Mouse (Mus musculus): ENCODE results near the gene Gm44973. TPM values are rescaled to one million over a fixed set of nuclear protein-coding genes. Genes with fewer than 3 reads are reported as not detected.
"Not testable (repeated sequence)": the region's sequence is repeated elsewhere in the genome, so short reads cannot be mapped to it uniquely, and the experiment has no call there.

Gm44973 gene
- polyA plus RNA-seq, 1 experiment from 2014 or later: 2.6 TPM

DNA sequence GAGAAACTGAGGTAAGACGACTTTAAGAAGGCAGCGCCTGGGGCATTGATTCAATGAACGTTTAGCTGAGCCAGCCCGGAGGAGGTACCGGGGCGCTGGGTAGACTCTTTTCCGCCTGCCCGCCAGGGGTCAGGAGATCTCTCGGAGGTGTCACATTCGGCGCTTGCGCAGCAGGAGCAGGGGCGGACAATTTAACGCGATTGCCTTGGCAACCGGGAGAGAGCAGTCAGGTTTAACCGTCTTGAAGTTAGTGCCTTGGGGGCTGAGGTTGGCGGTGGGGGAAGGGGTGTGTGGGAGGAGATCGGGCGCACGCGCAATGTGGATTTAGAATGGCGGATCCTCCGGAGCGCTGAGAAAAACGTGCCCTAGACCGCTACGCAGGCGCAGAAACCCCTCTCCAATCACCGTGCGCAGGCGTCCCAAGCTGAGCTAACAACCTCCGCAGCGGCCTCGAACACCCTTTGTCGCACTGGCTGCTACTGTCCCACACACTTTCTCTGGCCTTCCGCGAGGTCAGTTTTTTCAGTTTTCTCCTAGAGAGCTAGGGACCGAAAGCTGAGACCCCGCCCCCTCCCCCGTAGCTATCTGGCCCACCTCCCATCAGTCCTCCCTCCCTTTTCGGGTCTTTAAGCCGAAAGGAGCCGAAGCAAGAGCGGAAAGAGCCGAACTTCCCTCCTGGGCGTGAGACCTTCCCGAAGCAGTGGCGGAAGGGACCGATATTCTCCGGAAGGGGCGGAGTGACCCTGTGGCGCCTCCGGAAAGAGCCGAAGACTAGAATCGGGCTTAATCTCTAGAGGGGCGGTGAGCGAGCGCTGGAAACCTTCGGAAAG, 45.9 kb downstream of the Gm44973 start:
- Histone ChIP-seq H3K4me2 (ENCODE audit: low read depth, low read length) (peak overlapping the region; percentile 72), H3K4me1 (ENCODE audit: control insufficient read depth, insufficient read depth, low read length) (peaks cover 37% of the 10 kb centered on the region), H3K9me3 (ENCODE audit: control insufficient read depth, low read length) (no peaks in the 10 kb centered on the region), H3K36me3 (ENCODE audit: control insufficient read depth, insufficient read depth, low read length) (peaks cover 6% of the 10 kb centered on the region; the same call in 1 of the 2 replicates), H3K27ac (ENCODE audit: low read depth, low read length) (peak overlapping the region; percentile 97), H3K9ac (replicated peaks; ENCODE audit: low read depth, low read length) (peak overlapping the region; percentile 80), H3K4me3 (ENCODE audit: low read depth, low read length) (peak overlapping the region; percentile 68), H3K27me3 (ENCODE audit: control insufficient read depth, insufficient read depth, low read length) (peaks cover 10% of the 10 kb centered on the region; the same call in 1 of the 2 replicates)
- WGBS: under 1% methylated on average over 60 of the region's 60 CpGs
- ATAC-seq (ENCODE audit: low read depth): peak; percentile 88

DNA sequence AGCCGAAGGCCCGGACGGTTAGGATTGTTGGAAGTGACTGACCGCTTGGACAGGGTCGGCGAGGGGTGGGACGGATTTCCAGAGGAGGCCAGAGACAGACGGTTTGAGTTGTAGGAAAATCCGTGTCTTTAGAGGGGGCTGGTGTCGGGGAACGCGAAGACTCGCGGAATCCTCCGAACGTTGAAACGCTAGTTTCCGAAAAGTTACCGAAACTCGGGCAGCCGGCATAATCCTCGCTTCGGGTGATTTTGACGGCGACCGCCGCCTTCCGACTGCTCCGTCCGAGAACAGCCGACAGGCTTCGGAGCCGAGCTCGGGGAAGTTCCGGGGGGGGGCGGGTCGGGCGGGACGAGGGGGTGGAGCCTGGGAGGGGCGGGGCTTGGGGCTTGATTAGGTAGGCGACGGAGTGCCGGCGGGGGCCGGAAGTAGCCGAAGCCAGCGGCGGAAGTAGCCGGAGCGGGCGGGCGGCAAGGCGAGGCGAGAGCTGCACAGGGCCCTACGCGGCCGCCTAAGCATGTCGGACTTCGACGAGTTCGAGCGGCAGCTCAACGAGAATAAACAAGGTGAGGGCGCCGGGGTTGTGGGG, 46.6 kb downstream of the Gm44973 start, which contains the start of gene U2af2:
Gene U2af2, plus strand, starts transcription at position 370 of the 586 bp plus-strand sequence.
- H3K27ac ChIP-seq (ENCODE audit: low read depth, low read length): peak within 1 kb of the TSS; percentile 97
- peak within 1 kb of the TSS; percentile 72 for H3K4me2 ChIP-seq (ENCODE audit: low read depth, low read length)
- WGBS: under 1% methylated on average over 54 of the region's 65 CpGs
- peaks cover 9% of the 10 kb centered on the region; the same call in 1 of the 2 replicates for H3K27me3 ChIP-seq (ENCODE audit: control insufficient read depth, insufficient read depth, low read length)
- peak within 1 kb of the TSS; percentile 80 for H3K9ac ChIP-seq (replicated peaks; ENCODE audit: low read depth, low read length)
- peaks cover 6% of the 10 kb centered on the region for H3K36me3 ChIP-seq (ENCODE audit: control insufficient read depth, insufficient read depth, low read length)
- H3K4me1 ChIP-seq (ENCODE audit: control insufficient read depth, insufficient read depth, low read length): peaks cover 37% of the 10 kb centered on the region
- no peaks in the 10 kb centered on the region for H3K9me3 ChIP-seq (ENCODE audit: control insufficient read depth, low read length)
- ATAC-seq (ENCODE audit: low read depth): peak; percentile 84
- peak within 1 kb of the TSS; percentile 68 for H3K4me3 ChIP-seq (ENCODE audit: low read depth, low read length)

DNA sequence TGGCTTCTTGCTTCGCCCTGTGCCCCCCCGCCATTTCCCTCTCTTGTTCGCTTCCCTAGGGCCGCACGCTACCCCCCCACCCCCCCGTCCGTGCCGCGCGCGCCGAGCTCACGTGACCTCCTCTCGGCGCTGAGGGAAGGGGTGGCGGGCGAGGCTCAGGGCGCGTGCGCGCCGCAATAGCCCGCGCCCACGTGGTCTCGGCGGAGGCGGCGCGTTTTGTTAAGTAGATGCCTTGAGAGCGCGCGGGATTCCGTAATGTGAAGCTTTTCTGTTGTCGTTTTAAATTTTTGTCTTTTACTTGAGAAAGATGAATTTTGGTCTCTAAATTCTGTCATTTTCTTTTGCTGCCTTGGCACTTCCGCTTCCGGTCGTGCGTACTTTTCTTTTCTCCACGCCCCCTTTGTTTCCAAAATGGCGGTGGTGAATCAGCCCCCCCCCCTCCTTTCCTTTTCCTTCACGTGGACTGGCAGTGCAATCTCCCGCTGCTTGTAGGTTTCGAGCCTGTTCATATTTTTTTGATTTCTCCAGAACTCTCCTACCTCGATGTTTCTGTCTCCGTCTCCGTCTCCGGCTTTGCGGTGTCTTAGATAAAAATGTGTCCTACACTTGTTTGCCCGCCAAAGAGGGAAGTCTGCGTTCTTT, 47.2 kb downstream of the Gm44973 start:
- peaks cover 34% of the 10 kb centered on the region for H3K4me1 ChIP-seq (ENCODE audit: control insufficient read depth, insufficient read depth, low read length)
- H3K9ac ChIP-seq (replicated peaks; ENCODE audit: low read depth, low read length): peak overlapping the region; percentile 61
- WGBS: under 1% methylated on average over 50 of the region's 51 CpGs
- H3K27ac ChIP-seq (ENCODE audit: low read depth, low read length): peak overlapping the region; percentile 97
- ATAC-seq (ENCODE audit: low read depth): peak; percentile 47
- H3K4me3 ChIP-seq (ENCODE audit: low read depth, low read length): peak overlapping the region; percentile 68
- H3K36me3 ChIP-seq (ENCODE audit: control insufficient read depth, insufficient read depth, low read length): peaks cover 12% of the 10 kb centered on the region
- H3K4me2 ChIP-seq (ENCODE audit: low read depth, low read length): peak overlapping the region; percentile 72
- H3K27me3 ChIP-seq (ENCODE audit: control insufficient read depth, insufficient read depth, low read length): 0 out of 2 replicates have a peak, but pooled peaks cover 5% of the 10 kb centered on the region
- no peaks in the 10 kb centered on the region for H3K9me3 ChIP-seq (ENCODE audit: control insufficient read depth, low read length)

DNA sequence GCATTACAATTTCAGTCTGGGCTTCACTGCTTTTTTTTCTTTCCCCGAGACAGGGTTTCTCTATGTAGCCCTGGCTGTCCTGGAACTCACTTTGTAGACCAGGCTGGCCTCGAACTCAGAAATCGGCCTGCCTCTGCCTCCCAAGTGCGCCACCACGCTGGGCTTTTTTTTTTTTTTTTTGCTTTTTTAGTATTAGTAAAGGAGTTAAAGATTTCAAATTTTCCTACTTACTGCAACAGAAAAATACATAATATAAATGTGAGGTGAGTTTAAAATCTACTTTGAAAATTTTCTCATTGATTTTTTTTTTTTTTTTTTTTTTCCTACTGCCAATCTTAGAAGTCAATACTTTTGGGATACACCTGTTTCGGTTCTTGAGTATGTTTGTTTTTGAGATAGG, 49.6 kb downstream of the Gm44973 start:
- peaks cover 29% of the 10 kb centered on the region for H3K36me3 ChIP-seq (ENCODE audit: control insufficient read depth, insufficient read depth, low read length)
- no peaks in the 10 kb centered on the region for H3K9me3 ChIP-seq (ENCODE audit: control insufficient read depth, low read length)
- WGBS: 93% methylated on average over 6 of the region's 6 CpGs
- H3K4me2 ChIP-seq (ENCODE audit: low read depth, low read length): no peak overlapping the region
- ATAC-seq (ENCODE audit: low read depth): no peak
- no peak overlapping the region for H3K4me3 ChIP-seq (ENCODE audit: low read depth, low read length)
- peaks cover 26% of the 10 kb centered on the region for H3K4me1 ChIP-seq (ENCODE audit: control insufficient read depth, insufficient read depth, low read length)
- H3K9ac ChIP-seq (replicated peaks; ENCODE audit: low read depth, low read length): no peak overlapping the region
- H3K27me3 ChIP-seq (ENCODE audit: control insufficient read depth, insufficient read depth, low read length): no peaks in the 10 kb centered on the region
- H3K27ac ChIP-seq (ENCODE audit: low read depth, low read length): no peak overlapping the region

DNA sequence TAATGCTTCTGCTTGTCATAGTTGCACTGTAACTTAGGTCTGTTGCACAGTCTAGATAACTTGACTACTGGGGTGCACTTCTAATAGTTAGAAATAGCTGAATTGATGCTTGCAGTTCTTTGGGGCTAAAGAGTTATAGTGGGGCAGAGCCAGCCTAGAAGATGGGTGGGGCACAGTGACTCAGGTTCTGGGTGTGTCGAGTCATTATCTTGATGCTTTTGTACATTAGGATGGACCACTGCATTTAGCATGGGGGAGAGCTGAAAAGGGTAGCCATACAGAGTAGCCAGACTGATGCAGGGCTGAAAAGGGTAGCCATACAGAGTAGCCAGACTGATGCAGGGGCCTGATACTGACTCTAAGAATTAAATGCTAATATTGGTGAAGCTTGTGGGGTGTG, 58.3 kb downstream of the Gm44973 start:
- no peak for ATAC-seq (ENCODE audit: low read depth)
- no peak overlapping the region for H3K9ac ChIP-seq (replicated peaks; ENCODE audit: low read depth, low read length)
- H3K4me1 ChIP-seq (ENCODE audit: control insufficient read depth, insufficient read depth, low read length): no peaks in the 10 kb centered on the region
- 84% methylated on average over 1 of the region's 1 CpGs for WGBS
- H3K9me3 ChIP-seq (ENCODE audit: control insufficient read depth, low read length): no peaks in the 10 kb centered on the region
- H3K27me3 ChIP-seq (ENCODE audit: control insufficient read depth, insufficient read depth, low read length): no peaks in the 10 kb centered on the region
- no peak overlapping the region for H3K4me2 ChIP-seq (ENCODE audit: low read depth, low read length)
- H3K4me3 ChIP-seq (ENCODE audit: low read depth, low read length): no peak overlapping the region
- H3K27ac ChIP-seq (ENCODE audit: low read depth, low read length): no peak overlapping the region
- H3K36me3 ChIP-seq (ENCODE audit: control insufficient read depth, insufficient read depth, low read length): peaks cover 85% of the 10 kb centered on the region

DNA sequence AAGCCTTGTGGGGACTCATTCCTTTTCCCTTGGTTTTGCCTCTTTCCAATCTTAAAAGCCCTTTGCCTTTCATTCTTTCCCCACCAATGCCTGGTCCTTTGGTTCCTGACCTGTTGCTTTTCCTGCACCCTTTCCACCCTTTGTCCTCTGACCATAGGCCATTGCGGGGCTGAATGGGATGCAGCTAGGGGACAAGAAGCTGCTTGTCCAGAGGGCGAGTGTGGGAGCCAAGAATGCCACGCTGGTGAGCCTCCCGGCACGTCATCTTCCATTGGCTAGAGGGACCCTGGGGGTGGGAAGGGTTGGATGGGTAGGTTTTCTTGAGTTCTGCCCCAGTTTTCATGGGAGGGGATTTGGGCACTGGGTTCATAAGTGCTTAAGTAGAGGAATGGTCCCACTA, 59.7 kb downstream of the Gm44973 start:
- no peak overlapping the region for H3K4me3 ChIP-seq (ENCODE audit: low read depth, low read length)
- no peaks in the 10 kb centered on the region for H3K9me3 ChIP-seq (ENCODE audit: control insufficient read depth, low read length)
- WGBS: 94% methylated on average over 5 of the region's 5 CpGs
- H3K4me1 ChIP-seq (ENCODE audit: control insufficient read depth, insufficient read depth, low read length): no peaks in the 10 kb centered on the region
- no peaks in the 10 kb centered on the region for H3K27me3 ChIP-seq (ENCODE audit: control insufficient read depth, insufficient read depth, low read length)
- H3K4me2 ChIP-seq (ENCODE audit: low read depth, low read length): no peak overlapping the region
- H3K36me3 ChIP-seq (ENCODE audit: control insufficient read depth, insufficient read depth, low read length): peaks cover 75% of the 10 kb centered on the region
- no peak overlapping the region for H3K27ac ChIP-seq (ENCODE audit: low read depth, low read length)
- no peak for ATAC-seq (ENCODE audit: low read depth)
- no peak overlapping the region for H3K9ac ChIP-seq (replicated peaks; ENCODE audit: low read depth, low read length)

DNA sequence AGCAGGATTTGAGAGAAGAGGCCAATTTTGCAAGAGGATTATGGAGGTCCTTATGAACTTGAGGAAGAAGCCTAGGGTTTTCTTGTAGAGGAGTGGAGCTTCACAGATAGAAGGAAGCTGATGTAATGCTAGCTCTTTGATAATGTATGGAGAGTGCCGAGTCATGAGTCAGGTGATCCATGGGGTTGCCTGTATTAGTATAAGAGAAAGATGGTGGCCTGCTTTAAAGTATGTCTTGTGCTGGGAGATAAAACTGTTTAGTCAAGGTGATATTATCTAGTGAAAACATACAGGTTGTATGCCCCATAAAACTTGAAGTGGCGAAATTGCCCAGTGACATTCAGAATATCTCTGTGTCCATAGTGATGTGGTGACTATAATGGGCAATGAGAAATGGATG, 61.6 kb downstream of the Gm44973 start:
- 90% methylated on average over 2 of the region's 2 CpGs for WGBS
- peaks cover 57% of the 10 kb centered on the region for H3K36me3 ChIP-seq (ENCODE audit: control insufficient read depth, insufficient read depth, low read length)
- ATAC-seq (ENCODE audit: low read depth): no peak

DNA sequence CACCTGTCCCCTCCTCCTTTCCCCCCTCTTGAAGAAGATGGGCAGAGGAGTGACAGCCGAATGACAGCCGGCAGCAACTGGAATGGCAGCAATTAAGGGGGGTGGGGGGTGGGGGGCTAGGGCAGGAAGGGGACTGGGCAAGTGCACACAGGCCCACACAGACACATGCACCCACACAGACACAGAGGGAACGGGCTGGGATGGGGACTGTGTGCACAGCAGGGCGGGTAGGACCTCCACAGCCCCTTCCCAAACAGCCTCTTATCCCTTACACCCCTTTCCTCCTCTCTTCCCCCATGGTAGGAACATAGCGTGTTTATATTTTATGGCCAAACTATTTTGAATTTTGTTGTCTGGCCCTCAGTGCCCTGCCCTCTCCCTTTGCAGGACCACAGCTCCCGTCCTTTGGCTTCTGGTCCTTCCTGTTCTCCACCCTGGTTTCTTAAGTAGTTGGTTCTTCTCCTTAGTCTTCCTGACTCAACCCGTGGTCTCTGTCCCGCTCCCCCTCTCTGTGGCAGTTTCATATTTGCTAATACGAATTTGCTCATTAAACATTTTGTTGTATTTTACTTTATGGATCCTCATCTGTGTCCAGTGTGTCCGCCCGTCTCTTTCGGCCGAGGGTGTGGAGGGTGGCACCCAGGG, 64.2 kb downstream of the Gm44973 start:
- Histone ChIP-seq H3K9ac (replicated peaks; ENCODE audit: low read depth, low read length) (peak overlapping the region; percentile 32; the same call in 1 of the 2 replicates), H3K27ac (ENCODE audit: low read depth, low read length) (peak overlapping the region; percentile 90), H3K4me2 (ENCODE audit: low read depth, low read length) (peak overlapping the region; percentile 71), H3K4me1 (ENCODE audit: control insufficient read depth, insufficient read depth, low read length) (peaks cover 12% of the 10 kb centered on the region; the same call in 1 of the 2 replicates), H3K4me3 (ENCODE audit: low read depth, low read length) (peak overlapping the region; percentile 93), H3K36me3 (ENCODE audit: control insufficient read depth, insufficient read depth, low read length) (peaks cover 39% of the 10 kb centered on the region)
- 50% methylated on average over 9 of the region's 13 CpGs for WGBS
- not testable (repeated sequence) for H3K27me3 ChIP-seq (ENCODE audit: control insufficient read depth, insufficient read depth, low read length); H3K9me3 ChIP-seq (ENCODE audit: control insufficient read depth, low read length)
- ATAC-seq (ENCODE audit: low read depth): peak; percentile 61

More for the DNA sequence above, 61.6 kb downstream of the Gm44973 start:
- H3K27me3 ChIP-seq (ENCODE audit: control insufficient read depth, insufficient read depth, low read length): no peaks in the 10 kb centered on the region; the same call in 1 of the 2 replicates
- H3K27ac ChIP-seq (ENCODE audit: low read depth, low read length): no peak overlapping the region
- H3K4me2 ChIP-seq (ENCODE audit: low read depth, low read length): no peak overlapping the region
- H3K4me1 ChIP-seq (ENCODE audit: control insufficient read depth, insufficient read depth, low read length): peaks cover 9% of the 10 kb centered on the region; the same call in 1 of the 2 replicates
- no peak overlapping the region for H3K4me3 ChIP-seq (ENCODE audit: low read depth, low read length)
- no peaks in the 10 kb centered on the region for H3K9me3 ChIP-seq (ENCODE audit: control insufficient read depth, low read length)
- H3K9ac ChIP-seq (replicated peaks; ENCODE audit: low read depth, low read length): no peak overlapping the region

Measured in neural tube, embryonic 14.5 days (tissue).